Mouse (Mus musculus): ENCODE measurements at regions not wholly inside any gene's neighbourhood (a gene's known extent, or its start where the extent isn't known, plus 50 kb on each side); places are given as distances from the start of the nearest gene placed in this dataset.

GRCm38 (mm10) chr13:97520988-97521547 is 239.4 kb downstream of the Gm10260 start:
- no peak for DNase-seq (ENCODE audit: low spot score)

GRCm38 (mm10) chr13:97516731-97517130 is 243.7 kb downstream of the Gm10260 start:
- no peak for DNase-seq (ENCODE audit: low spot score)

- DNase-seq (ENCODE audit: low spot score) = no peak
Measured at GRCm38 (mm10) chr13:97514421-97515066, 245.9 kb downstream of the Gm10260 start.

GRCm38 (mm10) chr13:97512521-97512920 is 247.9 kb downstream of the Gm10260 start:
- no peak for DNase-seq (ENCODE audit: low spot score)

- no peak for DNase-seq (ENCODE audit: low spot score)
Measured at GRCm38 (mm10) chr13:97510431-97511261, 249.8 kb downstream of the Gm10260 start.

- DNase-seq (ENCODE audit: low spot score) = no peak
Measured at GRCm38 (mm10) chr13:97504949-97505348, 255.5 kb downstream of the Gm10260 start.

GRCm38 (mm10) chr13:97503955-97504739 is 256.3 kb downstream of the Gm10260 start:
- no peak for DNase-seq (ENCODE audit: low spot score)

GRCm38 (mm10) chr13:97503391-97503790 is 257.0 kb downstream of the Gm10260 start:
- no peak for DNase-seq (ENCODE audit: low spot score)

- no peak for DNase-seq (ENCODE audit: low spot score)
Measured at GRCm38 (mm10) chr13:97500155-97500554, 259.2 kb downstream of the Enc1 start.

- DNase-seq (ENCODE audit: low spot score) = no peak
Measured at GRCm38 (mm10) chr13:97498981-97499380, 258.1 kb downstream of the Enc1 start.

GRCm38 (mm10) chr13:97497928-97498327 is 257.0 kb downstream of the Enc1 start:
- DNase-seq (ENCODE audit: low spot score) = no peak

GRCm38 (mm10) chr13:97494770-97495169 is 253.9 kb downstream of the Enc1 start:
- DNase-seq (ENCODE audit: low spot score) = no peak

- no peak for DNase-seq (ENCODE audit: low spot score)
Measured at GRCm38 (mm10) chr13:97493836-97494235, 252.9 kb downstream of the Enc1 start.

- no peak for DNase-seq (ENCODE audit: low spot score)
Measured at GRCm38 (mm10) chr13:97492958-97493735, 252.2 kb downstream of the Enc1 start.

GRCm38 (mm10) chr13:97491865-97492847 is 251.3 kb downstream of the Enc1 start:
- DNase-seq (ENCODE audit: low spot score) = no peak

- no peak for DNase-seq (ENCODE audit: low spot score)
Measured at GRCm38 (mm10) chr13:97490131-97490530, 249.2 kb downstream of the Enc1 start.

- DNase-seq (ENCODE audit: low spot score) = no peak
Measured at GRCm38 (mm10) chr13:97489721-97490120, 248.8 kb downstream of the Enc1 start.

GRCm38 (mm10) chr13:97489029-97489428 is 248.1 kb downstream of the Enc1 start:
- no peak for DNase-seq (ENCODE audit: low spot score)

GRCm38 (mm10) chr13:97488518-97488917 is 247.6 kb downstream of the Enc1 start:
- DNase-seq (ENCODE audit: low spot score) = no peak

- no peak for DNase-seq (ENCODE audit: low spot score)
Measured at GRCm38 (mm10) chr13:97487746-97488473, 247.0 kb downstream of the Enc1 start.

Measured in ovary, postnatal 10 days (tissue).